Mouse (Mus musculus): ENCODE data around the gene 1700014D04Rik. TPM values are rescaled to one million over a fixed set of nuclear protein-coding genes. Genes with fewer than 3 reads are reported as not detected.
A peak's percentile ranks its signal among the peaks of the same experiment; 100 is the strongest.
"Not testable (repeated sequence)": the region's sequence is repeated elsewhere in the genome, so short reads cannot be mapped to it uniquely, and the experiment has no call there.

The 1700014D04Rik gene
- total RNA-seq (2021), result not detected in 2 replicates
- long read RNA-seq, experiment 1, result 0 reads
- long read RNA-seq, experiment 2, result 0 reads

- DNase-seq, result no peak
Measured at GRCm38 (mm10) chr13:59746711-59747110, at the start of gene 1700014D04Rik. 1700014D04Rik (minus strand) TSS chr13:59746752.

- DNase-seq, result no peak
Measured at GRCm38 (mm10) chr13:59795807-59796465, 49.4 kb upstream of the 1700014D04Rik start.

DNA sequence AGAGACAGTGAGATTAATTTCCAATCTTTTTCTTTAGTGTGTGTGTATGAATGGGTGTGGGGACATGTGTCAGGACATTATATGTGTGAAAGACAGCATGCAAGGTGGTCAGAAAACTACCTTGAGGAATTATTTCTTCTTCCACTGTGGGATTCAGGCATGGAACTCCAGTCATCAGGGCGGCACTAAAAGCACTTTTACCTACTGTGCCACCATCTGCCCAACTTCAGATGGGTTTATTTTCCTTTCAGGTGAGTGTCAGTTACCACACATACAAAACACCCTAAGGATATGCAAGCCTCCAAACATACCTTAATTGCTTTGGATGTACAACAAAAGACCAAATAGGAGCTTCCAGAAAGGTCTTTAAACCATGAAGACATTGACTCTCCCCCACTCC, 48.2 kb upstream of the 1700014D04Rik start:
- no peak for DNase-seq

DNA sequence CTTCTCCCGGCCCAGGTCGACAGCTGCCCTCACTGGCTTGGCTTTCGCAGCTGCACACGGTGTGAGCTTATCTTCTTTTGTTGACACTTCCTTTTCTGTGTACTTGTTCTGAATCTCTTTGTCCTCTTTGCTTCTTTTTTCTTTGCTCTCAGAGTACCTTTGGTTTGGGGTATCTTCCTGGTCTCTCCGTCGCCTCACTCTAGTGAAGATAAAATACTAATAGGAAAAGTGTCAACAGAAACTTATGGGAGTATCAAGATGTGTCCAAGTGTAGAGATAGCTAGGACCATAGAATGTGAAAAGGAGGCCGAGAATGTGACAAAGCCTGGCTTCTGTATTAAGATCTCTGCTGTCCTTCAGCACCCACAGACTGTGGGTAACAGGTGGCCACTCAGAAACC, 35.6 kb upstream of the 1700014D04Rik start, which contains the start of gene Gm49354:
Gm49354 (minus strand) TSS at position 101 of the 400 bp plus-strand sequence.
- no peak for DNase-seq

- DNase-seq, result not testable (repeated sequence)
Measured at GRCm38 (mm10) chr13:59779744-59780264, 33.3 kb upstream of the 1700014D04Rik start.

- no peak for DNase-seq
Measured at GRCm38 (mm10) chr13:59779213-59779612, 32.7 kb upstream of the 1700014D04Rik start.

GRCm38 (mm10) chr13:59775168-59775567, 28.6 kb upstream of the 1700014D04Rik start:
- DNase-seq, result peak; percentile 50

DNA sequence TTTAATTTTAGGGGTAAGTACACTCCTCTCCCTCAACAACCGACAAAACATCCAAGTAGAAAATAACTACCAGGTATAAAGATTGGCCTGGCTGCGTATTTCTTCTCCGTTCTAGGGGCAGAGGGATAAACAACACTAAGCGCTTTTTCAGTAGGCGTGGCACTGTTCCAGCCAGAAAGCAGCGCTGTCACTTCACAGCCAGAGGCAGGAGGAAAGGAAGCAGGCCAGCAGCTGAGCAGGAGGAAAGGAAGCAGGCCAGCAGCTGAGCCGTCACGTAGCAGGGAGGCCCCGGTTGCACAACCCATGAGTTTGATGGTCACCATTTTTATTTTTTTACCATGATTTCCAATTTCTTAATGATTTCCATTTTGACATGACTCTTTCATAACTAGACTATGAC, 24.7 kb upstream of the 1700014D04Rik start:
- DNase-seq, result peak; percentile 87

DNA sequence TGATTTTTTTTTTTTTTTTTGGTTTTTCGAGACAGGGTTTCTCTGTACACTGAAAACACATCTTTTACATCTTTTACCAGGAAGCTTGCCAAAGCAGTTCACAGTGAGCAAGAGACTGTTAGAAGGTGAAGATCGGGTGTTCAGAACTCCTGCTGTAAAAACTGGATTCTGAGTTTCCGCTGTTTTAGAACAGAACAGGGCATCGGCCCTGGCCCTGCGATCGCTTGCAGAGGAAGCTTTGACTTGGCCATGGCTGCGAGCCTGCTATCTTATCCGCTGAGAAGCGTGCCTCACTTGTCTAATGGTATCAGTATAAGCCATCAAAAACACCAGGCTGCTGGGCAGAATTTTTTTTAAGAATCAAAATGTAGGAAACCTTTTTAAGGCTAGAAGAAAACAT, 24.3 kb upstream of the 1700014D04Rik start:
- peak; percentile 16 for DNase-seq

- DNase-seq, result peak; percentile 90
Measured at GRCm38 (mm10) chr13:59770164-59770562, 23.6 kb upstream of the 1700014D04Rik start.

DNA sequence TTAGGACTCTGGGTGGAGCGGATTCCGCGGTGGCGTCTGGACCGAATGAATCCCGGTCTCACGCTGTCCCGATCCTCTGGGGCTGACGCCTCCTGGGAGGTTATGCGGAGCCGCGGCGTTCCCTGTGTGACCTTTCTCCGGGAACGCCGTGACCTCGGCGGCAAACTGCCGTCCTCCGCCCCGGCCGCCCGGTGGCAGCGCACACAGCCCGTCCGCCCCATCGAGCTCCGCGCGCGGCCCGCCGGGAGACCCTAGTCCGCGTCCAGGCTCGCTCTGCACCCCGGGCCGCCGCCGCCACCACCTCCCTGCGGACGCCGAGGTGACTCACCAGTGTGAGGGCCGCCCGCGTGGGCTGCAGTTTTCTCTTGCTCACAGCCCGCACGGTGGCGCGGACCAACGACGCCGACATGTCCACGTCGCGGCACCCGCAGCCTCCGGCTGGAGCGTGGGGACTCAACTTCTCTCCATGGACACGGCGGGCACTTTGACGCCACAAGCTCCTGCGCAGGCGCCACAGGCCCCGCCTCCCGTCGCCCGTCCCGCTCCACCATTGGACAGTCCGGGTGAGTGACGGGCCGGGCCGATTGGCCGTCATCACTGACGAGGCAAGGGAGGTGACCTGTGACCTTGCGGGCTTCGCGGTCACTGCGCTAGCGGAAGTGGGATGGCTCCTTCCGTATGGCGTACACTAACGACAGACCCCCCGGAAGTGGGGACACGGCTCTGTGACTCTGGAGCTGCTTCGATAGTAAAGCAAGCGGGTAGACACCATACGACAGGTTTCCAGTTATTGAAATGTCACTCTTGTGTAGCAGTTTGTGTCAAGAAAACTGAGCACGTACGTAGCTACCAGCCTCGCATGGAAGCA, 23.0 kb upstream of the 1700014D04Rik start, which contains the start of gene Isca1:
Isca1 (minus strand) TSS at position 515 of the 868 bp plus-strand sequence.
- DNase-seq, result peak; percentile 100

DNA sequence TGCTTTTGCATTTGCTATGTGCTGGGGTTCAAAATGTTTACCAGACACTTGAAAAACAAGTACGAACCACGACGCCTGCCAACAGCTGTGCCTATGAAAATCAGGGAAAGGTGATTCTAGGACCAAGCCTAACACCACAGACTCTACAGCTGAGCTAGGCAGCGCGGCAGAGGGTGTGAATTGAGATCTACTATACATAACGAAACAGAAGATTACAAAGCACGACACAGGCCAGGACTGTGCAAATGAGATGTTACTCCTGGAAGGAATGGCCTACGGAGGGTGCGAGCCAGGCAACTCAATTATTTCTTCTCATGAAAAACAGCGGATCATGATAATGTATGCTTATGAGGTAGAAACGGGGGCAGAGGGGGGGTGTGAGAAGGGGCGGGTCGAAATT, 22.0 kb upstream of the 1700014D04Rik start:
- DNase-seq, result peak; percentile 14

- peak; percentile 41 for DNase-seq
Measured at GRCm38 (mm10) chr13:59766786-59767515, 20.4 kb upstream of the 1700014D04Rik start.

DNA sequence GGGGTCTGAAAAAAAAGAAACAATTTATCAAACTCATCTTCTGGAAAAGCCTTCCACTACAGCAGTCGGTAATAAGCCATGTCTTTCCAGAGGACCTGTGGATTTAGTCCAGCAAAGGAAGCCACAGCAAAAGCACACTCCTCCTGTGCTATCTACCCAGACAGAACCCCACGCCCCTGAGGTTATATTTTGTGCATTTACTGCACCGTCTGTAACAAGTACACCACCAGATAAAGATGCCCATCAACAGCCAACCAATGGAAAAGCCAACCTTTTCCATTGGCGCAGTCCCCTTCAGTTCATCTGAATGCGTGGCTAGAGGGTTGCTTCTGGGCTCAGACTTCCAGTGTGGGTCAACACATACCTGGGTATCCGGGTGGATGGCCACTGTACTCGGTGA, 16.2 kb upstream of the 1700014D04Rik start:
- DNase-seq, result no peak

GRCm38 (mm10) chr13:59756906-59757305, 10.4 kb upstream of the 1700014D04Rik start:
- DNase-seq, result no peak

- DNase-seq, result no peak
Measured at GRCm38 (mm10) chr13:59750310-59750709, 3.8 kb upstream of the 1700014D04Rik start.

DNA sequence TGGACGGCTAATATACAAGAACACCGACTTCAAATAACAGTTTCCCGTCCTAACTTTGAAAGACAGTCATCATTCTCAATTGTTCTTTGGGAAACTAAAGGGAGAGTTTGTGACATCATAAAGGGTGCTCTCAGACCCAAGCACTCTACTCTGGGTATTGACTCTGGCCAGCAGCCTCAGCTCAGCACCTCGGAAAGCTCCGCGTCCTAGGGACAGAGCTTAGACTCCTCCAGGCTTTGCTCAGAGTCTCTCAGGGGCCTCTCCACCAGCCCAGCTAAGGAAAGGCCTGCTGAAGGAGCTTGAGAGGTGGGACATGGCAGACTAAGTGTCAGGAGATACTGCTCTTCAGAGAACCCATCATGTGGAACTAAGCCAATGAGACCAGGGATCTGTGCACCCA, 388 bp downstream of the 1700014D04Rik start:
- no peak for DNase-seq

- DNase-seq, result no peak
Measured at GRCm38 (mm10) chr13:59745462-59745861, 1.1 kb downstream of the 1700014D04Rik start.

GRCm38 (mm10) chr13:59741697-59742096, 4.9 kb downstream of the 1700014D04Rik start:
- DNase-seq, result no peak

DNA sequence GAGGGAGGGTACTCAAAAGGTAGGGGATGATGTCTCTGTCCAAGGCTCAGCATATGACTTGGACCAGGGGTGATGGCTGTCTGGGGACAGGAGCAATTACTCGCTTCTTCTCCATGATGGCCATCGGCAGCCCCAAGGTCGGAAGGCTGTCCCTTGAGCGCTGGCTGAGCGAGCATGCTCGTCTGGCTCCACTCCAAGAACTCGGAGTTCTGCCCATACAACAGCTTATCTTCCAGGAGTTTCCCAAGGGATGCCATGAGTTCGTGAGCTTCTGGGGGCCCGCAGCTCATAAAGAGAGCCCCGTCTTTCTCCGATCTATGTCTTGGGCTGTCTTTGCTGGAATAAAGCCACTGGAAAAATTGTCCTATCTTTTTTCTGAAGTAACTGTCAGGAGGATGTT, 5.5 kb downstream of the 1700014D04Rik start:
- peak; percentile 78 for DNase-seq

- DNase-seq, result no peak
Measured at GRCm38 (mm10) chr13:59739397-59739796, 7.2 kb downstream of the 1700014D04Rik start.

DNA sequence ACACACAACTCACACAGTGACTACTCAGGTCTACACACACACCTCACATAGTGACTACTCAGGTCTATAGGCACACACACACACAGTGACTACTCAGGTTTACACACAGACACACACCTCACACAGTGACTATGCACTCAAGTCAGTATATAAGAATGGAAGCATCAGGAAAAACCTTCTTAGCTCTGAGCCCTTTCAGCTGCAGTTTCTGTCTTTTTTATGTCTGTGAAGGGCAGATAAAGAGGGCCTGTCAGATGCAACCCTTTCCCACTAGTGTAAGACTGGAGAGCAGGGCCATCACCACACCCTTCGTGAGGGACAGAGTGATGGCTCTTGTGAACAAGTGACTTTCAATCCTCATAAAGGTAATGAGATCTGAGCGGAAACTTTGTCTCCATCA, 8.1 kb downstream of the 1700014D04Rik start:
- DNase-seq, result no peak

Data from adrenal gland, postnatal 14 days (tissue).